Mouse (Mus musculus): ENCODE data around the gene Tmprss12.

GRCm38 (mm10) chr15:100314448-100315145 lies 34.0 kb downstream of the Tmprss12 start:
- no peak for TF ChIP-seq CTCF (IDR thresholded peaks at IDR 0.05; ENCODE audit: control insufficient read depth, insufficient read depth, insufficient replicate concordance, low read depth, low read length)
- no peak for TF ChIP-seq POLR2A (IDR thresholded peaks at IDR 0.05; ENCODE audit: control insufficient read depth, low read depth, low read length)
